Comparison of ENCODE assay signal across 14 mouse cellular contexts in genomic region chr3:22089825-22090224, GRCm38 (mm10). TPM values are rescaled to one million over a fixed set of nuclear protein-coding genes. Genes with fewer than 3 reads are reported as not detected.
A peak's percentile ranks its signal among the peaks of the same experiment; 100 is the strongest.
DNase-seq lines count a peak whose midpoint lies in the region; ATAC-seq and TF ChIP-seq lines count a peak whose summit lies in the region.
"Had no signal": no experiment of that assay in that cellular context is flagged by ENCODE, and none has a peak within 500 bp of the region (broad histone marks: within the 10 kb centered on the region; RNA-seq: fewer than 3 reads in every experiment).

No protein-coding gene starts in this region.

- H3K4me1 ChIP-seq in heart, embryonic 14.5 days (ENCODE audit: control insufficient read depth in 2 of 2, insufficient read depth in 2 of 2, low read length in 2 of 2): peaks cover 13 to 39% of the 10 kb centered on the region in 2 experiments
- H3K4me1 ChIP-seq in lung, embryonic 14.5 days (ENCODE audit: insufficient read depth): peaks cover 12% of the 10 kb centered on the region
- peaks cover 20% of the 10 kb centered on the region for H3K4me1 ChIP-seq in stomach, embryonic 16.5 days (ENCODE audit: control insufficient read depth, insufficient read depth, low read length)
- H3K4me1 ChIP-seq: midbrain, embryonic 12.5 days had no signal

- no peaks in the 10 kb centered on the region for H3K36me3 ChIP-seq in heart, embryonic 14.5 days (ENCODE audit: control insufficient read depth, insufficient read depth, low read length)
- H3K36me3 ChIP-seq in lung, embryonic 14.5 days (ENCODE audit: insufficient read depth): no peaks in the 10 kb centered on the region; the same call in 1 of the 2 replicates
- no peaks in the 10 kb centered on the region for H3K36me3 ChIP-seq in stomach, embryonic 16.5 days (ENCODE audit: control insufficient read depth, insufficient read depth, low read length)
- H3K36me3 ChIP-seq: embryonic facial prominence, embryonic 15.5 days; midbrain, embryonic 12.5 days had no signal

- H3K9me3 ChIP-seq in heart, embryonic 14.5 days (ENCODE audit: control insufficient read depth, low read length): no peaks in the 10 kb centered on the region
- H3K9me3 ChIP-seq in lung, embryonic 14.5 days (ENCODE audit: low read depth, low read length): no peaks in the 10 kb centered on the region
- H3K9me3 ChIP-seq in stomach, embryonic 16.5 days (replicated peaks; ENCODE audit: control insufficient read depth, low read length): no peaks in the 10 kb centered on the region
- H3K9me3 ChIP-seq: embryonic facial prominence, embryonic 15.5 days; liver, embryonic 13.5 days; midbrain, embryonic 12.5 days had no signal

- 0 out of 4 replicates have a peak overlapping the region, but pooled peaks have one; percentile 3 to 33 for H3K27ac ChIP-seq in heart, embryonic 14.5 days (replicated peaks in 1 of 2; ENCODE audit: control insufficient read depth in 1 of 2, insufficient read depth in 1 of 2, low read depth in 2 of 2, low read length in 2 of 2)
- H3K27ac ChIP-seq in lung, embryonic 14.5 days (ENCODE audit: low read depth): peak overlapping the region; percentile 42; the same call in 1 of the 2 replicates
- H3K27ac ChIP-seq in stomach, embryonic 16.5 days (ENCODE audit: low read length): 0 out of 2 replicates have a peak overlapping the region, but pooled peaks have one; percentile 32
- H3K27ac ChIP-seq: liver, embryonic 13.5 days; midbrain, embryonic 12.5 days had no signal

- no peak overlapping the region for H3K4me2 ChIP-seq in heart, embryonic 14.5 days (ENCODE audit: low read length)
- H3K4me2 ChIP-seq in lung, embryonic 14.5 days: no peak overlapping the region
- H3K4me2 ChIP-seq in stomach, embryonic 16.5 days (ENCODE audit: low read depth, low read length): no peak overlapping the region
- H3K4me2 ChIP-seq: embryonic facial prominence, embryonic 15.5 days; liver, embryonic 13.5 days; midbrain, embryonic 12.5 days had no signal

- no peak for TF ChIP-seq CTCF in lung, embryonic 14.5 days (IDR thresholded peaks at IDR 0.05; ENCODE audit: low read depth)

- ATAC-seq in heart, embryonic 14.5 days (ENCODE audit: insufficient number of reproducible peaks, insufficient read depth, low FRiP score, low read depth): no peak
- no peak for ATAC-seq in lung, embryonic 14.5 days (ENCODE audit: insufficient read depth)
- ATAC-seq in stomach, embryonic 16.5 days (ENCODE audit: insufficient read depth, low FRiP score): no peak
- ATAC-seq: forebrain, postnatal 0 days had no signal

- no peak for DNase-seq in heart, adult 9 months (ENCODE audit: low spot score in 2 of 2)
- DNase-seq in lung, embryonic 14.5 days: no peak
- DNase-seq in lung, postnatal 14 days: no peak
- peak; percentile 52 for DNase-seq in induced T-regulatory cell, adult 2 months (ENCODE audit: low read depth)
- no peak for DNase-seq in urinary bladder, postnatal 10 days (ENCODE audit: low spot score)
- no peak for DNase-seq in Muller cell, postnatal 12 days (ENCODE audit: inconsistent ontology term)
- DNase-seq: cerebellum, adult 9-10 months; forebrain, postnatal 0 days; liver, embryonic 13.5 days; right cerebral cortex, postnatal 4 days had no signal

- no peaks in the 10 kb centered on the region for H3K27me3 ChIP-seq in heart, embryonic 14.5 days (ENCODE audit: control insufficient read depth, insufficient read depth, low read length)
- no peaks in the 10 kb centered on the region for H3K27me3 ChIP-seq in lung, embryonic 14.5 days (ENCODE audit: insufficient read depth, low read length)
- H3K27me3 ChIP-seq in stomach, embryonic 16.5 days (ENCODE audit: control insufficient read depth, insufficient read depth, low read length): no peaks in the 10 kb centered on the region
- H3K27me3 ChIP-seq: embryonic facial prominence, embryonic 15.5 days; liver, embryonic 13.5 days; midbrain, embryonic 12.5 days had no signal

- H3K4me3 ChIP-seq in heart, embryonic 14.5 days (ENCODE audit: control insufficient read depth in 1 of 2, insufficient read depth in 1 of 2, low read depth in 1 of 2, low read length in 2 of 2): no peak overlapping the region
- no peak overlapping the region for H3K4me3 ChIP-seq in lung, embryonic 14.5 days (ENCODE audit: low read depth, low read length)
- H3K4me3 ChIP-seq in stomach, embryonic 16.5 days (replicated peaks; ENCODE audit: low read length): no peak overlapping the region
- H3K4me3 ChIP-seq: embryonic facial prominence, embryonic 15.5 days; liver, embryonic 13.5 days; midbrain, embryonic 12.5 days had no signal

- H3K9ac ChIP-seq in heart, embryonic 14.5 days (ENCODE audit: low read length): no peak overlapping the region
- no peak overlapping the region for H3K9ac ChIP-seq in lung, embryonic 14.5 days
- H3K9ac ChIP-seq in stomach, embryonic 16.5 days (ENCODE audit: low read length): no peak overlapping the region
- H3K9ac ChIP-seq: embryonic facial prominence, embryonic 15.5 days; forebrain, postnatal 0 days; liver, embryonic 13.5 days; midbrain, embryonic 12.5 days had no signal

- WGBS in heart, embryonic 14.5 days: 69% methylated on average over 3 of the region's 3 CpGs
- 69% methylated on average over 3 of the region's 3 CpGs for WGBS in lung, embryonic 14.5 days
- 76% methylated on average over 3 of the region's 3 CpGs for WGBS in stomach, embryonic 16.5 days

RNA-seq across cellular contexts. Expression of gene Tbl1xr1, which starts 13.4 kb away (rescaled TPM):
- polyA plus RNA-seq in heart, embryonic 14.5 days (2014; fragmentation: Nextera tagmentation; extraction: Ambion mirVana): 18.1 and 24.5 TPM in 2 replicates
- polyA plus RNA-seq in lung, embryonic 14.5 days (2014; fragmentation: Nextera tagmentation; extraction: Ambion mirVana): 33.3 and 36.5 TPM in 2 replicates
- 18.5 and 23.5 TPM in 2 replicates for polyA plus RNA-seq in stomach, embryonic 16.5 days (2015; fragmentation: Nextera tagmentation; extraction: Ambion mirVana)
